Mouse (Mus musculus) cerebellum, adult 9-11 months (tissue): ENCODE data around the gene Asic1.

ENCODE experiments used
- DNase-seq: peaks from one replicate; pipeline ENCODE4 v3.0.0; 2022

Gene Asic1

GRCm38 (mm10) chr15:99670154-99670821, at the start of gene Asic1:
TSS of gene Asic1 (plus strand) at chr15:99670368.
- peak; percentile 87 for DNase-seq

GRCm38 (mm10) chr15:99622063-99622462, 48.1 kb upstream of the Asic1 start:
- DNase-seq: no peak

GRCm38 (mm10) chr15:99631618-99632017, 38.5 kb upstream of the Asic1 start:
- DNase-seq: no peak

DNA sequence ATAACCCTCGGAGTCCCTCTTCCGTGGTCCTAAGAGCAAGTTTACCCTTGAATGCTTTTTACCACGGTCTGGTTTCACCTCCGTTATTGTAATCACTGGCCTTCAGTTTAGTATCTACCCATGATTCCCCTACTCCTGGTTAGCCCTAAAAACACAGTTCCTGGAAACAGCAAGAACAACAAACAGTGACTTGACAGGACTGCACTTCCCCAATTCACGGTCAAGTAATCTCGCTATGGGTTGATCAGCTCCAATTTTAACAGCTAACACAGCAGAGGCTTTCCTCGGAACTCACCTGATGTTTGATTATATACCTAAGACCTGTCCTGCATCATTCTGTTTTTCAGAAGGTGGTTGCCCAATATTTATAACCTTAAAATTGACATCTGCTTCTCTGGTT, 35.5 kb upstream of the Asic1 start:
- DNase-seq: no peak

GRCm38 (mm10) chr15:99637405-99638123, 32.6 kb upstream of the Asic1 start:
- DNase-seq: no peak

DNA sequence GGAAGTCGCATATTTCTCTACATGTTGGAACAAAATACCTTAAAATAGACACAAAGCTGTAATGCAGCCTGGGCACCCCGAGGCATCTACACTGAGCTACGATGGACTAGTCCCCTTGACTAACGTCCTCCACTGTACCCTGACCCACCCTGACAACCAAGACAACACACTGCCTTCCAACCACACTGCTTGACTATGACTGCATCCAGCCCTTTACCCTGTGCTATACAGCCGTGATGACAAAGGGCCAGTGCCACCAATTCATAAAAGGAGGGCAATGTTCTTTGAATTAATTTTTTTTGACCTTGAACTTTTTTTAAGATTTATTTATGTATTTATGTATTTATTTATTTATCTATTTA, 32.1 kb upstream of the Asic1 start:
- DNase-seq: no peak

GRCm38 (mm10) chr15:99642622-99643021, 27.5 kb upstream of the Asic1 start:
- DNase-seq: no peak

DNA sequence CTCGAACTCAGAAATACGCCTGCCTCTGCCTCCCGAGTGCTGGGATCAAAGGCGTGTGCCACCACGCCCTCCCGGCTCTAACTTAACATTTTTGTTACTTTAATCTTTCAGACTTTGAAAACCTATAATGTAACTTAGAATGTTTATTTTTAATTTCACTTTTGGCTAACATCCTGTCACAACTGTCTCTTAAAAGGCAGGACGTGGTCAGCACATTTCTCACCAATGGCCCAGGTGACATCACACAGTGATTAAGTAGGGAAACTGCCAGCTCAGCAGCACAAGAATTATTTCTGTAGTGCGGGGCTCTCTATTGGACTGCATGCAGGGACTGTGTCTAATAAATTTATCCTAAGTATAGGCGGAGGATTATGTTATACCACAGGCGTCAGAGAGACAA, 26.3 kb upstream of the Asic1 start:
- no peak for DNase-seq

DNA sequence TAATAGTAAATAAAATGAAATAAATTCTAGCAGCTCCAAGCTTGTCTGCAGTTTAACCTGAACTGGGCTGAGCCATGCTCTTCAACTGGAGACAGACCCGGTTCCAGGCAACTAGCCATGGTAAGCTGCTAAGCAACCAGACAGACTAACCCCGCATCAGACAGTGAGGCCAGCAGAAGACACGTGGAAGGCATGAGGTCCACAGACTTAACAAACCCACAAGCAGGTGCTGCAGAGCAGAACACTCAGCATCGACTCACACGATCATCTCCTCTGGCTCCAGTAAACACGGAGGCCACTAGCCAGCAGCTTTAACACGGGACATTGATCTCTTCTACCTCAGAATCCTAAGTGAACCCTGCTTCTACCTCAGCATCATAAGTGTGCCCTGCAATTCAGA, 25.4 kb upstream of the Asic1 start:
- peak; percentile 46 for DNase-seq

- no peak for DNase-seq
These were observed 21.8 kb upstream of the Asic1 start for GRCm38 (mm10) chr15:99648326-99648725.

DNA sequence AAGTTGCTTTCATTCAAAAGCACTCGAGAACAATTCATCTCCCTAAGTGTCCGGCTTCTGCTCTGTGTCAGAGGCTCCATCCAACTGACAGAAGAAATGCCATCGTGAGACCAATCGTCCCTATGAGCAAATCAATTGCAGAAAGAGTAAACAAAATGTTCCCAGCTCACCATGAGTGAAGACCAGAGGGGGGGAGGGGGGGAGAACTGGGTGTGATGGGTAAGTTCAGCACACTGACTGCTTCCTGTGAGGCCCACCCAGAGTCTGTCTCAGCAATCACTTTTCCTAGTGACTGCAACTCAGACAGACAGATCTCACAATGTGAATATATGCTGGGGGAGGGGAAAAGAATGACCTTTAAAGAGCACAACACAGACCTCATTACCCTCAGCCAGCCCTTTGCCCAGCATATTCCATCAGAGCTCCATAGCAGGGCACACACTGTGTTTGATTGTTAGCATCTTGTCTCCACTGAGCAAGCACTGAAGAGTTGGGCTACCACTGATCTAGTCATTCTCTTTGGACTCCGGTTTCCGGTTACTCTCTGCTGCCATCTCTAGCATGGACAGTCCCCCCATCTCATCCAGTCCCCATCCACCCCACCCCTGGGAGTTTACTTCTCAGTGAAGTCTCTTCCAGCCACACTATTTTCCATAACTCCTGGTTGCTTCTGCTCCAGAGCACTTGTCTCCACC, 21.0 kb upstream of the Asic1 start:
- no peak for DNase-seq

- DNase-seq: no peak
These were observed 19.9 kb upstream of the Asic1 start for GRCm38 (mm10) chr15:99650304-99650703.

- DNase-seq: peak; percentile 96
These were observed 18.9 kb upstream of the Asic1 start, which contains the start of gene Racgap1 for GRCm38 (mm10) chr15:99651163-99651872. TSS of gene Racgap1 (minus strand) at chr15:99651656.

GRCm38 (mm10) chr15:99651984-99652872, 17.9 kb upstream of the Asic1 start:
- DNase-seq: peak; percentile 32

GRCm38 (mm10) chr15:99653291-99653690, 16.9 kb upstream of the Asic1 start:
- DNase-seq: peak; percentile 40

DNA sequence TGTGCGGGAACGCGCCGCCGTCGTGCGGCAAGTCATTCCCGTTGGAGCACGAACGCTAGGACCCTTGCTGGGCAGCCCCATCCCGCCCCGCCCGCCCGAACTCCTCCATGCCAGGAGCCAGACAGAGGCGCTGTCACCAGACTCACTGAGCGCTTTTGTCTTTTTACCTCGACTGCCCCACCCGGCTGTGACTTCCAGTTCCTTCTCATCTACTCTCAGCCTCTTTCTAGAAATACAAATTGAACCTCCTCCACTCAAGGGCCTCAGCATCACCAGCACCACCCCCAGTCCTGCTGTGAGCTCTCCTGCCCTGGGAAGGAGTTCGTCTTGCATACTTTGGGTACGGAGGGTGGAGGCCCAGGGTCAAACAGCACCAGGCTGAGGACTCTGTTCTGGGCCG, 16.3 kb upstream of the Asic1 start:
- peak; percentile 28 for DNase-seq

DNA sequence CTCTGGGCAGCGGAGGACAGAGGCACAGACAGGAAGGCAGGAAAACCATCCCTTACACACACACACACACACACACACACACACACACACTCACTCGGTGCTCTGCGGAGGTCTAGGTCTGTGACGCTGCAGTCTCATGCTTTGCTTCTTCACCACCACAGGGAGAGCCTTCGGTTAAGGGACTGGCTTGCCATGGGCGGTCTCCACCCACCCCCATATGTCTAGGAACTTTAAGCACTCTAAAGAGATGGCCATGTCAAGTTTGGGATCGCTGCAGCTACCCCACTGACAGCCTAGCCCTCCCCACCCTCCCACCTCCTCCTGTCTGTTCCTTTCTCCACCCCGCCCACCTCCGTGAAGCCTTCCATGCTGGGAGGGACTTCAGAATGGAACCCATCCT, 14.2 kb upstream of the Asic1 start:
- DNase-seq: no peak

GRCm38 (mm10) chr15:99658437-99658836, 11.7 kb upstream of the Asic1 start:
- no peak for DNase-seq

DNA sequence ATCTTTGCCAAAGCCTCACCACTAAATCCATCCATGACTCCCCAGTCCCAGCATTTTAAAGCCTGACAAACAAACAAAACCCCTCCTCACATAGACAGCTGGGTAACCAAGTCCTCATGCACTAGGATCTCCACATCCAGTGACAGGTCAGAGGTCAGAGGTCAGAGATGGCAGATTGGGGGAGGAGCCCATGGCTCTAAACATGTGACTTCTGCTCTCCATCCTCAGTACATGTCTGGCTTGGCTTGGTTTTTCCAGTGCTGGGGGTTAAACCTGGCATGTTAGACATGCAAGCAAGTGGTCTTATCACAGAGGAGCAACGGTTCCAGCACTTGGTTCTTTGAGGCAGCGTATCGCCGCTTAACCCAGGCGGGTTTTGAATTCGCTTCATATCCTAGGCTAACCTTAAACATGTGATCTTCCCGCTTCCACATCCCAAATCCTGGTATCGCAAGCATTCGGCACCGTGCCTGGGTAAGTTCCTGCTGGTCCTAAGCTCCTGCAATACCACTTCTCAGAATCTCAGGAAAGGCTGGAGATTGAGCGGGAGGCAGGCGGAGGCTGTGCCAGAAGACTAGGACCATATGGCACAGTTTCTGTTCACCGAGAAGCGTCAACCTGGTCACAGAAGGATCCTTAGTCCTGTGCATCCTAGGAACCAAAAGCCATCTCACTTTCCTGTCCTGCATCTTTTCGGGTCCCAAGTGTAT, 8.9 kb upstream of the Asic1 start:
- DNase-seq: peak; percentile 86

GRCm38 (mm10) chr15:99662371-99662770, 7.8 kb upstream of the Asic1 start:
- DNase-seq: peak; percentile 45

- DNase-seq: peak; percentile 66
These were observed 6.1 kb upstream of the Asic1 start for GRCm38 (mm10) chr15:99663964-99664599.
